8 mouse cellular contexts compared by ENCODE assay signal in genomic region chr12:76822002-76822650, GRCm38 (mm10). TPM values are rescaled to one million over a fixed set of nuclear protein-coding genes. Genes with fewer than 3 reads are reported as not detected.
DNase-seq lines count a peak whose midpoint lies in the region; ATAC-seq and TF ChIP-seq lines count a peak whose summit lies in the region.

No protein-coding gene starts in this region.

- H3K9ac ChIP-seq in heart, embryonic 15.5 days = peak overlapping the region; percentile 78
- peak overlapping the region; percentile 79 for H3K9ac ChIP-seq in stomach, postnatal 0 days (ENCODE audit: low read length)

- no peaks in the 10 kb centered on the region for H3K36me3 ChIP-seq in heart, embryonic 15.5 days
- H3K36me3 ChIP-seq in stomach, postnatal 0 days (ENCODE audit: control insufficient read depth, insufficient read depth, low read length) = no peaks in the 10 kb centered on the region

- WGBS in heart, embryonic 15.5 days = under 1% methylated on average over 64 of the region's 66 CpGs
- WGBS in stomach, postnatal 0 days = under 1% methylated on average over 45 of the region's 66 CpGs

- no peak for TF ChIP-seq POLR2A in cortical plate, adult 2 months (IDR thresholded peaks at IDR 0.05; ENCODE audit: extremely low read depth, insufficient read depth, low read length)

- peak overlapping the region; percentile 95 for H3K4me2 ChIP-seq in heart, embryonic 15.5 days
- peak overlapping the region; percentile 95 for H3K4me2 ChIP-seq in stomach, postnatal 0 days (replicated peaks; ENCODE audit: low read depth)

- peaks cover 44% of the 10 kb centered on the region for H3K27me3 ChIP-seq in heart, embryonic 15.5 days
- no peaks in the 10 kb centered on the region for H3K27me3 ChIP-seq in stomach, postnatal 0 days (ENCODE audit: control insufficient read depth, insufficient read depth, low read length)

- no peak for TF ChIP-seq EP300 in stomach, postnatal 0 days (optimal IDR thresholded peaks at IDR 0.05)

- H3K27ac ChIP-seq in cortical plate, adult 2 months (ENCODE audit: insufficient read depth, low read length) = peak overlapping the region; percentile 96
- H3K27ac ChIP-seq in heart, embryonic 15.5 days = no peak overlapping the region
- H3K27ac ChIP-seq in stomach, postnatal 0 days (replicated peaks) = peak overlapping the region; percentile 71

- TF ChIP-seq CTCF in cortical plate, adult 2 months (IDR thresholded peaks at IDR 0.05; ENCODE audit: extremely low read depth, insufficient read depth, low read length) = no peak
- peak; percentile 23 for TF ChIP-seq CTCF in stomach, postnatal 0 days (IDR thresholded peaks at IDR 0.05; ENCODE audit: low read depth)

- DNase-seq in kidney, adult 18-20 months = peak; percentile 27
- DNase-seq in kidney, adult 11 months = no peak
- DNase-seq in Muller cell, postnatal 12 days (ENCODE audit: inconsistent ontology term) = peak; percentile 58
- DNase-seq in layer of hippocampus, postnatal 10 days (ENCODE audit: low spot score in 2 of 2) = peak; percentile 47 to 62
- DNase-seq in stomach, postnatal 0 days (ENCODE audit: low spot score) = peak; percentile 60

- H3K9me3 ChIP-seq in heart, embryonic 15.5 days (replicated peaks) = no peaks in the 10 kb centered on the region
- no peaks in the 10 kb centered on the region for H3K9me3 ChIP-seq in stomach, postnatal 0 days (ENCODE audit: control insufficient read depth, low read length)

- peak; percentile 51; the same call in 1 of the 2 replicates for ATAC-seq in heart, embryonic 15.5 days (replicated peaks; ENCODE audit: insufficient number of reproducible peaks, insufficient read depth, low FRiP score, low read depth)
- peak; percentile 55 for ATAC-seq in megakaryocyte progenitor cell, adult 5-6 weeks (replicated peaks; ENCODE audit: poor library complexity)
- ATAC-seq in stomach, postnatal 0 days (ENCODE audit: low FRiP score, low TSS enrichment) = peak; percentile 36

- peak overlapping the region; percentile 85 for H3K4me3 ChIP-seq in cortical plate, adult 2 months (ENCODE audit: insufficient read depth, low read length)
- H3K4me3 ChIP-seq in heart, embryonic 15.5 days = peak overlapping the region; percentile 66
- H3K4me3 ChIP-seq in stomach, postnatal 0 days (ENCODE audit: low read depth, low read length) = peak overlapping the region; percentile 71

- peaks cover 15% of the 10 kb centered on the region for H3K4me1 ChIP-seq in cortical plate, adult 2 months (ENCODE audit: control insufficient read depth, insufficient read depth, low read length)
- H3K4me1 ChIP-seq in heart, embryonic 15.5 days (replicated peaks) = peaks cover 12% of the 10 kb centered on the region
- peaks cover 9% of the 10 kb centered on the region; the same call in 1 of the 2 replicates for H3K4me1 ChIP-seq in stomach, postnatal 0 days (replicated peaks; ENCODE audit: control insufficient read depth, insufficient read depth)

RNA-seq across cellular contexts. Expression of gene Rab15, which starts 0.6 kb away (rescaled TPM):
- polyA plus RNA-seq in cortical plate, adult 2 months (2012; rRNA removed) = 224 and 229 TPM in 2 replicates
- polyA plus RNA-seq in heart, embryonic 15.5 days (2015; fragmentation: Nextera tagmentation; extraction: Ambion mirVana) = 3.5 and 12.0 TPM in 2 replicates
- total RNA-seq in layer of hippocampus, postnatal 10 days (2021) = 100 to 1,000 TPM; 111 to 131 TPM
- not detected in 2 replicates for total RNA-seq in megakaryocyte progenitor cell, adult 5-6 weeks (2015)
- total RNA-seq in megakaryocyte progenitor cell, adult 5-6 weeks (2017) = 1.1 TPM in 1 of 2 replicates, not detected in the other
- 24.0 and 27.2 TPM in 2 replicates for polyA plus RNA-seq in stomach, postnatal 0 days (2015; fragmentation: Nextera tagmentation; extraction: Ambion mirVana)

RNA-seq across cellular contexts. Expression of gene Gpx2, which starts 26.8 kb away (rescaled TPM):
- 0.13 and 0.38 TPM in 2 replicates for polyA plus RNA-seq in cortical plate, adult 2 months (2012; rRNA removed)
- polyA plus RNA-seq in heart, embryonic 15.5 days (2015; fragmentation: Nextera tagmentation; extraction: Ambion mirVana) = 0.69 and 1.7 TPM in 2 replicates
- under 1 TPM; 0.25 to 0.76 TPM for total RNA-seq in layer of hippocampus, postnatal 10 days (2021)
- not detected in 2 replicates for total RNA-seq in megakaryocyte progenitor cell, adult 5-6 weeks (2015)
- not detected in 2 replicates for total RNA-seq in megakaryocyte progenitor cell, adult 5-6 weeks (2017)
- 217 and 236 TPM in 2 replicates for polyA plus RNA-seq in stomach, postnatal 0 days (2015; fragmentation: Nextera tagmentation; extraction: Ambion mirVana)

RNA-seq across cellular contexts. Expression of gene Fntb, which starts 56.7 kb away (rescaled TPM):
- 31.7 and 32.4 TPM in 2 replicates for polyA plus RNA-seq in cortical plate, adult 2 months (2012; rRNA removed)
- 20.8 and 27.0 TPM in 2 replicates for polyA plus RNA-seq in heart, embryonic 15.5 days (2015; fragmentation: Nextera tagmentation; extraction: Ambion mirVana)
- 10 to 100 TPM; 23.8 to 23.9 TPM for total RNA-seq in layer of hippocampus, postnatal 10 days (2021)
- 11.9 and 12.7 TPM in 2 replicates for total RNA-seq in megakaryocyte progenitor cell, adult 5-6 weeks (2015)
- total RNA-seq in megakaryocyte progenitor cell, adult 5-6 weeks (2017) = 5.0 and 7.3 TPM in 2 replicates
- 22.4 and 23.8 TPM in 2 replicates for polyA plus RNA-seq in stomach, postnatal 0 days (2015; fragmentation: Nextera tagmentation; extraction: Ambion mirVana)

RNA-seq across cellular contexts. Expression of gene Churc1, which starts 56.8 kb away (rescaled TPM):
- polyA plus RNA-seq in cortical plate, adult 2 months (2012; rRNA removed) = 96.2 and 101 TPM in 2 replicates
- polyA plus RNA-seq in heart, embryonic 15.5 days (2015; fragmentation: Nextera tagmentation; extraction: Ambion mirVana) = 173 and 183 TPM in 2 replicates
- total RNA-seq in layer of hippocampus, postnatal 10 days (2021) = 10 to 100 TPM; 45.2 to 49.4 TPM
- 57.2 and 68.0 TPM in 2 replicates for total RNA-seq in megakaryocyte progenitor cell, adult 5-6 weeks (2015)
- 46.1 and 48.9 TPM in 2 replicates for total RNA-seq in megakaryocyte progenitor cell, adult 5-6 weeks (2017)
- 161 and 163 TPM in 2 replicates for polyA plus RNA-seq in stomach, postnatal 0 days (2015; fragmentation: Nextera tagmentation; extraction: Ambion mirVana)

Comparison
In these comparisons a context has a peak if more than half of its experiments do, and no peak if none do; other contexts are left out.
1. RNA of gene Gpx2, which starts 26.8 kb away (polyA plus RNA-seq): 217 to 236 TPM in stomach, postnatal 0 days; 0.69 to 1.7 TPM in heart, embryonic 15.5 days and 0.13 to 0.38 TPM in cortical plate, adult 2 months; every median in the first group is over 10 times any median in the second.
2. Peak in every context shown above with its lines, with median percentiles within 50 percentile points of each other: H3K4me3 ChIP-seq and ATAC-seq.